Mouse (Mus musculus): Measurements from ENCODE around the gene Plekha3. TPM values are rescaled to one million over a fixed set of nuclear protein-coding genes. Genes with fewer than 3 reads are reported as not detected.

The Plekha3 gene
- polyA plus RNA-seq, 1 experiment = 13.1 TPM

GRCm38 (mm10) chr2:76654646-76655045 lies 20.4 kb upstream of the Plekha3 start:
- no peak overlapping the region for H3K4me3 ChIP-seq
- no peaks in the 10 kb centered on the region for H3K27me3 ChIP-seq (ENCODE audit: control insufficient read depth, insufficient read depth, insufficient read length)
- TF ChIP-seq MYOG (IDR thresholded peaks at IDR 0.05; ENCODE audit: control insufficient read depth in 1 of 3, insufficient read depth in 1 of 3, insufficient read length in 2 of 3, low read depth in 2 of 3) (no peak), TCF12 (IDR thresholded peaks at IDR 0.05; ENCODE audit: insufficient read depth, poor library complexity, severe bottlenecking) (no peak), REST (IDR thresholded peaks at IDR 0.05; ENCODE audit: insufficient read depth, insufficient read length) (no peak), POLR2AphosphoS2 (IDR thresholded peaks at IDR 0.05; ENCODE audit: insufficient read length, low read depth) (no peak), MAX (IDR thresholded peaks at IDR 0.05; ENCODE audit: low read depth) (no peak), E2F4 (IDR thresholded peaks at IDR 0.05; ENCODE audit: insufficient read depth) (no peak), TCF3 (IDR thresholded peaks at IDR 0.05; ENCODE audit: insufficient read length, low read depth) (no peak), SRF (IDR thresholded peaks at IDR 0.05; ENCODE audit: control insufficient read depth, insufficient read length, low read depth) (no peak), POLR2A (IDR thresholded peaks at IDR 0.05; ENCODE audit: insufficient read length, low read depth) (no peak), MYOD1 (IDR thresholded peaks at IDR 0.05; ENCODE audit: control insufficient read depth in 1 of 3, insufficient read length in 2 of 3, low read depth in 2 of 3) (no peak)
- H3K79me2 ChIP-seq (ENCODE audit: control insufficient read depth, insufficient read depth) = no peaks in the 10 kb centered on the region
- no peak overlapping the region for H3K4me2 ChIP-seq (ENCODE audit: low read depth)
- H3K36me3 ChIP-seq (ENCODE audit: control insufficient read depth, insufficient read depth) = no peaks in the 10 kb centered on the region
- no peak overlapping the region for H3ac ChIP-seq (ENCODE audit: control insufficient read depth, insufficient read length)

GRCm38 (mm10) chr2:76655444-76655843 lies 19.6 kb upstream of the Plekha3 start:
- Histone ChIP-seq H3K36me3 (ENCODE audit: control insufficient read depth, insufficient read depth) (no peaks in the 10 kb centered on the region), H3K27me3 (ENCODE audit: control insufficient read depth, insufficient read depth, insufficient read length) (no peaks in the 10 kb centered on the region), H3ac (ENCODE audit: control insufficient read depth, insufficient read length) (no peak overlapping the region), H3K4me3 (no peak overlapping the region), H3K79me2 (ENCODE audit: control insufficient read depth, insufficient read depth) (no peaks in the 10 kb centered on the region), H3K4me2 (ENCODE audit: low read depth) (no peak overlapping the region)
- TF ChIP-seq MYOG (IDR thresholded peaks at IDR 0.05; ENCODE audit: control insufficient read depth in 1 of 3, insufficient read depth in 1 of 3, insufficient read length in 2 of 3, low read depth in 2 of 3) = no peak
- no peak for TF ChIP-seq TCF3 (IDR thresholded peaks at IDR 0.05; ENCODE audit: insufficient read length, low read depth)

GRCm38 (mm10) chr2:76655982-76656381 lies 19.1 kb upstream of the Plekha3 start:
- H3K4me2 ChIP-seq (ENCODE audit: low read depth) = no peak overlapping the region
- no peaks in the 10 kb centered on the region for H3K36me3 ChIP-seq (ENCODE audit: control insufficient read depth, insufficient read depth)
- no peaks in the 10 kb centered on the region for H3K27me3 ChIP-seq (ENCODE audit: control insufficient read depth, insufficient read depth, insufficient read length)
- H3ac ChIP-seq (ENCODE audit: control insufficient read depth, insufficient read length) = no peak overlapping the region
- H3K4me3 ChIP-seq = no peak overlapping the region
- TF ChIP-seq E2F4 (IDR thresholded peaks at IDR 0.05; ENCODE audit: insufficient read depth) (no peak), TCF12 (IDR thresholded peaks at IDR 0.05; ENCODE audit: insufficient read depth, poor library complexity, severe bottlenecking) (no peak), MYOD1 (IDR thresholded peaks at IDR 0.05; ENCODE audit: control insufficient read depth in 1 of 3, insufficient read length in 2 of 3, low read depth in 2 of 3) (no peak), POLR2A (IDR thresholded peaks at IDR 0.05; ENCODE audit: insufficient read length, low read depth) (no peak), POLR2AphosphoS2 (IDR thresholded peaks at IDR 0.05; ENCODE audit: insufficient read length, low read depth) (no peak), MYOG (IDR thresholded peaks at IDR 0.05; ENCODE audit: control insufficient read depth in 1 of 3, insufficient read depth in 1 of 3, insufficient read length in 2 of 3, low read depth in 2 of 3) (no peak), USF1 (IDR thresholded peaks at IDR 0.05; ENCODE audit: low read depth) (no peak), REST (IDR thresholded peaks at IDR 0.05; ENCODE audit: insufficient read depth, insufficient read length) (no peak), CEBPB (IDR thresholded peaks at IDR 0.05; ENCODE audit: insufficient read depth, poor library complexity, severe bottlenecking) (no peak), MAX (IDR thresholded peaks at IDR 0.05; ENCODE audit: low read depth) (no peak), SRF (IDR thresholded peaks at IDR 0.05; ENCODE audit: control insufficient read depth, insufficient read length, low read depth) (no peak), TCF3 (IDR thresholded peaks at IDR 0.05; ENCODE audit: insufficient read length, low read depth) (no peak)
- H3K79me2 ChIP-seq (ENCODE audit: control insufficient read depth, insufficient read depth) = no peaks in the 10 kb centered on the region

- H3ac ChIP-seq (ENCODE audit: control insufficient read depth, insufficient read length) = no peak overlapping the region
- H3K4me2 ChIP-seq (ENCODE audit: low read depth) = no peak overlapping the region
- H3K36me3 ChIP-seq (ENCODE audit: control insufficient read depth, insufficient read depth) = no peaks in the 10 kb centered on the region
- H3K4me3 ChIP-seq = no peak overlapping the region
- H3K79me2 ChIP-seq (ENCODE audit: control insufficient read depth, insufficient read depth) = no peaks in the 10 kb centered on the region
- no peak for TF ChIP-seq MYOG (IDR thresholded peaks at IDR 0.05; ENCODE audit: control insufficient read depth in 1 of 3, insufficient read depth in 1 of 3, insufficient read length in 2 of 3, low read depth in 2 of 3)
- no peak for TF ChIP-seq REST (IDR thresholded peaks at IDR 0.05; ENCODE audit: insufficient read depth, insufficient read length)
- TF ChIP-seq TCF12 (IDR thresholded peaks at IDR 0.05; ENCODE audit: insufficient read depth, poor library complexity, severe bottlenecking) = no peak
- no peak for TF ChIP-seq POLR2A (IDR thresholded peaks at IDR 0.05; ENCODE audit: insufficient read length, low read depth)
- TF ChIP-seq USF1 (IDR thresholded peaks at IDR 0.05; ENCODE audit: low read depth) = no peak
- TF ChIP-seq MYOD1 (IDR thresholded peaks at IDR 0.05; ENCODE audit: control insufficient read depth in 1 of 3, insufficient read length in 2 of 3, low read depth in 2 of 3) = no peak
- TF ChIP-seq CEBPB (IDR thresholded peaks at IDR 0.05; ENCODE audit: insufficient read depth, poor library complexity, severe bottlenecking) = no peak
- H3K27me3 ChIP-seq (ENCODE audit: control insufficient read depth, insufficient read depth, insufficient read length) = no peaks in the 10 kb centered on the region
Observed at GRCm38 (mm10) chr2:76658551-76658950, 16.5 kb upstream of the Plekha3 start.

- Histone ChIP-seq H3ac (ENCODE audit: control insufficient read depth, insufficient read length) (no peak overlapping the region), H3K4me2 (ENCODE audit: low read depth) (no peak overlapping the region), H3K79me2 (ENCODE audit: control insufficient read depth, insufficient read depth) (no peaks in the 10 kb centered on the region), H3K4me3 (no peak overlapping the region), H3K27me3 (ENCODE audit: control insufficient read depth, insufficient read depth, insufficient read length) (no peaks in the 10 kb centered on the region), H3K36me3 (ENCODE audit: control insufficient read depth, insufficient read depth) (peaks cover 1% of the 10 kb centered on the region)
- TF ChIP-seq SRF (IDR thresholded peaks at IDR 0.05; ENCODE audit: control insufficient read depth, insufficient read length, low read depth) (no peak), POLR2AphosphoS2 (IDR thresholded peaks at IDR 0.05; ENCODE audit: insufficient read length, low read depth) (no peak), POLR2A (IDR thresholded peaks at IDR 0.05; ENCODE audit: insufficient read length, low read depth) (no peak), MAX (IDR thresholded peaks at IDR 0.05; ENCODE audit: low read depth) (no peak), CEBPB (IDR thresholded peaks at IDR 0.05; ENCODE audit: insufficient read depth, poor library complexity, severe bottlenecking) (no peak), MYOG (IDR thresholded peaks at IDR 0.05; ENCODE audit: control insufficient read depth in 1 of 3, insufficient read depth in 1 of 3, insufficient read length in 2 of 3, low read depth in 2 of 3) (no peak), USF1 (IDR thresholded peaks at IDR 0.05; ENCODE audit: low read depth) (no peak), TCF12 (IDR thresholded peaks at IDR 0.05; ENCODE audit: insufficient read depth, poor library complexity, severe bottlenecking) (no peak), MYOD1 (IDR thresholded peaks at IDR 0.05; ENCODE audit: control insufficient read depth in 1 of 3, insufficient read length in 2 of 3, low read depth in 2 of 3) (no peak), E2F4 (IDR thresholded peaks at IDR 0.05; ENCODE audit: insufficient read depth) (no peak), TCF3 (IDR thresholded peaks at IDR 0.05; ENCODE audit: insufficient read length, low read depth) (no peak)
Observed at GRCm38 (mm10) chr2:76659419-76659818, 15.7 kb upstream of the Plekha3 start.

All from myocyte (in vitro differentiated cells).